Mouse (Mus musculus) sigmoid colon, adult 10 weeks (tissue): Measurements from ENCODE around the gene Cnep1r1. TPM values are rescaled to one million over a fixed set of nuclear protein-coding genes. Genes with fewer than 3 reads are reported as not detected.

Experiments
- polyA plus RNA-seq: library from polyadenylated mRNA; stranded (reverse); fragments of 350-450 nt; fragmentation: Illumina TruSeq; extraction: RNeasy Lipid Tissue Mini Kit (QIAGEN cat#74804); gene quantifications from one replicate; pipeline ENCODE4 v1.2.3, GENCODE M21; 2014; ENCODE audit warnings: low read depth, low replicate concordance

Gene Cnep1r1
- 111 TPM for polyA plus RNA-seq

DNA sequence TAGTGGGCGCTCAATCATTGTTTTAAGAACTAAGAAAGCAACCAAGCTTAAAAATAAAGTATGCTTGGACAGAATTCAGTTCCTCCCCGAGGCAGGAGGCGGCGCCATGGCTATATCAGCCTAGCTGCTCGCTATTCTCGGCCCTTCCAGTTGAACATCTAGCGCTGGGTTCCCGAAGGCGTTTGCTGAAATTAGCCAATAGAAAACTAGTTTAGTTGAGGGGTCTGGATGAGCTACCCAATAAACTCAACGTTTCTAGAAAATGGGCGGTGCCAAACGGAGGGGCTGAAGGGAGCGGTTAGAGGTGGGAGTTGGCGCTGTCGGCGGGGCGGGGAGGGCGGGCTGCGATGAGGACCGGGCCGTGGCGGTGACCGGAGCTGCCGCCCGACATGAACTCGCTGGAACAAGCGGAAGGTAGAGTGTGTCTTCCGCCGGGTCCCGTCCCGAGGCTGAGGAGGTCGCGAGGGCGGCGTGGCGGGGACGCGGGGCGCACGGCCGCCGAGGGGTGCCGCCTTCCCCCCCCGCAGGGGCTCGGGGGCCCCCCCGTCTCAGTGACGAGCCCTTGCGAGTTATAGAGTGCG is at the start of gene Cnep1r1:
Gene Cnep1r1, plus strand, starts transcription at position 314 of the 581 bp plus-strand sequence.

GRCm38 (mm10) chr8:88137748-88138484 is 19.3 kb downstream of the Cnep1r1 start, which contains the start of gene Heatr3:
Gene Heatr3, plus strand, starts transcription at chr8:88137855.

Other genes starting within 250 kb of the Cnep1r1 start
- 0.41 TPM for gene Zfp423, start 159.2 kb upstream of the Cnep1r1 start, polyA plus RNA-seq
- 30.0 TPM for gene Heatr3, start 19.1 kb downstream of the Cnep1r1 start, polyA plus RNA-seq
- 72.2 TPM for gene Tent4b, start 80.4 kb downstream of the Cnep1r1 start, polyA plus RNA-seq
- 9.3 TPM for gene Adcy7, start 153.6 kb downstream of the Cnep1r1 start, polyA plus RNA-seq
- 64.9 TPM for gene Brd7, start 243.4 kb downstream of the Cnep1r1 start, polyA plus RNA-seq